Mouse (Mus musculus) heart, embryonic 14.5 days (tissue): ENCODE results near the gene Oasl2. TPM values are rescaled to one million over a fixed set of nuclear protein-coding genes. Genes with fewer than 3 reads are reported as not detected.
A peak's percentile ranks its signal among the peaks of the same experiment; 100 is the strongest.

Source experiments
- microRNA-seq: library from miRNA; unstranded; fragments of <30 nt; microRNA quantifications from one replicate; pipeline ENCODE4, GENCODE M21; 2016
- polyA plus RNA-seq: library from polyadenylated mRNA; unstranded; fragments of >200 nt; fragmentation: Nextera tagmentation; extraction: Ambion mirVana; gene quantifications from 2 replicates; pipeline ENCODE4 v1.2.1, GENCODE M21; 2014

The Oasl2 gene
- polyA plus RNA-seq, 1 experiment from 2014 or later = 5.3 TPM

Small RNA genes lying within 50 kb of the gene (microRNA-seq; reads per million reads assigned to microRNA genes)
- gene Mir6240 = 3.1 reads per million, percentile 5 among the genes with 10 or more reads in this experiment

Other genes starting within 250 kb of the Oasl2 start
- gene Trpv4, start 238.5 kb upstream of the Oasl2 start, polyA plus RNA-seq = 0.78 and 0.84 TPM in 2 replicates
- gene Gltp, start 206.0 kb upstream of the Oasl2 start, polyA plus RNA-seq = 39.1 and 40.6 TPM in 2 replicates
- gene Tchp, start 189.2 kb upstream of the Oasl2 start, polyA plus RNA-seq = 6.8 and 8.0 TPM in 2 replicates
- gene Ankrd13a, start 122.3 kb upstream of the Oasl2 start, polyA plus RNA-seq = 41.2 and 42.3 TPM in 2 replicates
- gene Git2, start 121.4 kb upstream of the Oasl2 start, polyA plus RNA-seq = 32.6 TPM in 2 replicates
- 52.5 and 58.7 TPM in 2 replicates for gene 1500011B03Rik, start 73.5 kb upstream of the Oasl2 start, polyA plus RNA-seq
- not detected in 2 replicates for gene 4930519G04Rik, start 43.3 kb upstream of the Oasl2 start, polyA plus RNA-seq
- gene Gm9936, start 38.3 kb upstream of the Oasl2 start, polyA plus RNA-seq = not detected in 2 replicates
- 0.45 and 0.70 TPM in 2 replicates for gene Oasl1, start 26.3 kb downstream of the Oasl2 start, polyA plus RNA-seq
- 38.5 and 38.8 TPM in 2 replicates for gene 2210016L21Rik, start 45.2 kb downstream of the Oasl2 start, polyA plus RNA-seq
- not detected in 2 replicates for gene Hnf1a, start 74.2 kb downstream of the Oasl2 start, polyA plus RNA-seq
- gene Sppl3, start 114.2 kb downstream of the Oasl2 start, polyA plus RNA-seq = 35.1 and 39.9 TPM in 2 replicates
- gene Gm10401, start 201.4 kb downstream of the Oasl2 start, polyA plus RNA-seq = 20.6 and 31.5 TPM in 2 replicates
- gene Acads, start 222.4 kb downstream of the Oasl2 start, polyA plus RNA-seq = 58.9 and 89.5 TPM in 2 replicates
- 17.5 and 20.5 TPM in 2 replicates for gene Unc119b, start 238.0 kb downstream of the Oasl2 start, polyA plus RNA-seq